8 mouse cellular contexts compared by ENCODE assay signal in genomic region chr9:69259382-69259781, GRCm38 (mm10).
DNase-seq lines count a peak whose midpoint lies in the region.

No protein-coding gene starts in this region.

- peak; percentile 16 for DNase-seq in ZHBTc4 (ENCODE audit: low read depth, low spot score)
- peak; percentile 68 to 79 for DNase-seq in cerebellum, postnatal 25 days
- DNase-seq in frontal cortex, postnatal 14 days (ENCODE audit: low spot score in 2 of 2): peak; percentile 14 to 28
- peak; percentile 79 for DNase-seq in heart, postnatal 4 days
- DNase-seq in layer of hippocampus, postnatal 36 days: peak; percentile 34 to 56
- peak; percentile 51 for DNase-seq in mesoderm, embryonic 11.5 days (ENCODE audit: low read depth, low spot score)
- peak; percentile 34 for DNase-seq in right cerebral cortex, postnatal 4 days
- DNase-seq in thymus, postnatal 14 days: no peak
